Mouse (Mus musculus) megakaryocyte, adult 5-6 weeks (primary cell): ENCODE results near the gene Cd44. TPM values are rescaled to one million over a fixed set of nuclear protein-coding genes. Genes with fewer than 3 reads are reported as not detected.

Experiments
- ATAC-seq: 2 replicates; pipeline ENCODE4 v1.8.0; 2016; ENCODE audit warnings: mild to moderate bottlenecking, inconsistent platforms; ENCODE audit not compliant: poor library complexity, severe bottlenecking
- total RNA-seq, 2 experiments: library from RNA; stranded (forward) in 1 of 2; stranded (reverse) in 1 of 2; fragments of 153-499, 151-499 nt in 1 of 2; fragments of 221-1000, 200-1000 nt in 1 of 2; gene quantifications; 2 replicates each; pipeline versions ENCODE4 v1.2.3 to v1.2.4; 2015 to 2017

Gene Cd44
- total RNA-seq, 2 experiments from 2014 or later: 289 to 368 TPM

DNA sequence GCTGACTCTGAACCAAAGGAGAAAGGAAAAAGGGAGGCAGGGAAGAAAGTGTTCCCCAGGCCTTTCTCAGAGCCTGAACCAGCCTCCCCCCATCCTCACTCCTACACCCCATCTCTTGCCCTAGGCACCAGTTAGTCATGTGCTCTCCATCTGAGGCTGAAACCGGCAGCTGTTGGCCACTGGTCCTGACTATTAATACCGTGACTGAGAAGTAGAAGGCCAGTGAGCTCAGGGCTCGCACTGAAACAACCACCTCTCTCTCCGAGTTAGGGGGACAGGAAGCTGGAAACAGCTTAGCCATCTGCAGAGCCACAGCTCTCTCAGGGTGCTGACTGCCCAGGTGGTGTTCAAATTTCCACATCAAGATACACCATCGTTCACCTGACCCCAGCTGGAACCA lies 13.2 kb upstream of the Cd44 start:
- no peak for ATAC-seq

GRCm38 (mm10) chr2:102913833-102914545 lies 12.5 kb upstream of the Cd44 start:
- ATAC-seq: peak; percentile 88

- ATAC-seq: peak; percentile 27; the same call in 1 of the 2 replicates
These were observed 11.5 kb upstream of the Cd44 start for GRCm38 (mm10) chr2:102912951-102913350.

- ATAC-seq: no peak
These were observed 11.0 kb upstream of the Cd44 start for GRCm38 (mm10) chr2:102912469-102912868.

GRCm38 (mm10) chr2:102909403-102909802 lies 7.9 kb upstream of the Cd44 start:
- ATAC-seq: no peak

- ATAC-seq: no peak
These were observed 4.1 kb upstream of the Cd44 start for GRCm38 (mm10) chr2:102905604-102906003.

GRCm38 (mm10) chr2:102901828-102902223 lies 361 bp upstream of the Cd44 start:
- ATAC-seq: no peak

GRCm38 (mm10) chr2:102900230-102900721 lies 1.2 kb downstream of the Cd44 start:
- ATAC-seq: no peak

GRCm38 (mm10) chr2:102899238-102899637 lies 2.2 kb downstream of the Cd44 start:
- ATAC-seq: peak; percentile 36

DNA sequence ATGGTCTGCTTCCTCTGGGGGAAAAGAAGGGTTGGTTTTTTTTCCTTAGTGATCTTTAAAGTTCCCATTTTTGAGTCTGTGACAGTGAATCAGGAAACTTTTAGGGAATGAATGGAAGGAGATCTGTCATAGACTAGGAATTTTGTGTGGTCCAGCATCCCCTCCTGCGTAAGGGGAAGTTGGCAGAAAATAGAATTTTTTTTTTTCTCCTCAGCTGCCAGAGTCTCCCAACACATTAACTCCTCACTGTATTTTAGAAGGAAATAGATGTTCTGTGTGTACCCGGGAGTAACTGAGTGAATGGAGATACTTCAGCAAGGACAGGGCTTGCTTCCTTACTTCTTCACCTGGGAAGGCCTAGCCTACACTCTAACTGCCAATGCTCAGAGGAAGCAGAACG lies 2.9 kb downstream of the Cd44 start:
- ATAC-seq: no peak

DNA sequence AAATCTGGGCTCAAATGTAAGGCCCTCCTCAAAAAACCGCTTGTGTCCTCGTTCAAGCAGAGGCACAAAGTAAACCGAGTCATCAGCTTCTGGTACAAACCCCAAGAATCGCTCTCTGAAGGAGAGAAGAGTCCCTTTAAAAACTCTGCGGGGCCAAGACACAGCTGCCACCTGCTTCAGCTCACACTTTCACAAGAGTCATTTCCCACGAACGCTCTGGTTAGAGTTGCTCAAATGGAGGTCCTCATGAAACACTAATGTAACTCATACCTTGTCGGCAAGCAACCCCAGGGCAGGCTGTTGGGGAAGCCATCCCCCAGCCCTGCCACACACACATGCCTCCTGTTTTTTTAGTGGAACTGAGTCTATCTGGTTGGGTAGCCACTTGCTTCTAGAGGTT lies 5.3 kb downstream of the Cd44 start:
- ATAC-seq: no peak

GRCm38 (mm10) chr2:102895197-102895596 lies 6.3 kb downstream of the Cd44 start:
- ATAC-seq: no peak; the same call in 1 of the 2 replicates

- peak; percentile 66 for ATAC-seq
These were observed 6.7 kb downstream of the Cd44 start for GRCm38 (mm10) chr2:102894785-102895184.

GRCm38 (mm10) chr2:102888688-102889225 lies 12.7 kb downstream of the Cd44 start:
- ATAC-seq: no peak

DNA sequence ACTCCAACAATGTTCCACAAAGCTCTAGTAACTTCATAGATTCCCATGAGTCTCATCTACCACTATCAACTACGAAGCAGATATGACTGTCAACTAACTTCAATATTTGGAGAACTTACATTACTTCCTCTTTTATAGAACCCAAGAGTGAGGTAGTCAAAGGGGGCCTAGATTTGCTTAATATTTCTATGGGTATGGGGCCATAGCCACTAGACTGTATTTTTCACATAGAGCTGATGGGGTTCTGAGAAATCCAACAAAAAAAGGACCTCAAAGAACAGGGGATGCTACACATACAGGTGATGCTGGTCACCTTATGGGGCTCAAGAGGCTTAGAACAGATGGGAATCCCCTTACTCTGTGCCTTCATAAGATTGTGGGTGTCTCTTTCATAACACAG lies 14.3 kb downstream of the Cd44 start:
- peak; percentile 69 for ATAC-seq

DNA sequence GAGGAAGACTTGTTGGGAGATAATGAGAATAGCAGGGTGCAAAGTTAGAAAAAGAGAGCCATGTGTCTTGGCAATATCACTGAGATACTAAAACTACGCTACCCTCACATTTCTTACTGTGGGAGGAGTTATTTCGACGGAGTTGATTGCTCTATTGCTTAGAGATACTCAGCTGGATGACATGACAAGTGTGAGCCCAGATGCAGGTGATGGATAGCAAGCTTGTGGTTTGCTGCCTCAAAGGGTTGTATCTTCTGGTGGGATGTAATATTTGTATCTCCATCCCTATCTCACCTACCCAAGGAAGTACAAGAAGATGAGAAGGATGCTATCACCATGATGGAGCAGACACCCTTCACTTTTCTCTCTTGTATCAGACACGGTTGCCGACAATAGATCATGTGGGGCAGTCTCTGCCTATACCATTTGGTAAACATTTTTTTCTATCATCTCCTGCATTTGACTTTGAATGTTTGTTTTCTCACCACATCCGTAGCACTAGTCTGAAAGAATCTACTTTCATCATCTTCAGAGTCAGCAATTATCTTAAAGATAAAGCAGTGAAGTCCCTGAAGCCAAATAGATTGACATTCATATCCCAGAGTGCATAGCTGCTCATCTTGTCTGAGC lies 15.0 kb downstream of the Cd44 start:
- ATAC-seq: peak; percentile 18

GRCm38 (mm10) chr2:102882597-102883272 lies 18.7 kb downstream of the Cd44 start:
- no peak for ATAC-seq

DNA sequence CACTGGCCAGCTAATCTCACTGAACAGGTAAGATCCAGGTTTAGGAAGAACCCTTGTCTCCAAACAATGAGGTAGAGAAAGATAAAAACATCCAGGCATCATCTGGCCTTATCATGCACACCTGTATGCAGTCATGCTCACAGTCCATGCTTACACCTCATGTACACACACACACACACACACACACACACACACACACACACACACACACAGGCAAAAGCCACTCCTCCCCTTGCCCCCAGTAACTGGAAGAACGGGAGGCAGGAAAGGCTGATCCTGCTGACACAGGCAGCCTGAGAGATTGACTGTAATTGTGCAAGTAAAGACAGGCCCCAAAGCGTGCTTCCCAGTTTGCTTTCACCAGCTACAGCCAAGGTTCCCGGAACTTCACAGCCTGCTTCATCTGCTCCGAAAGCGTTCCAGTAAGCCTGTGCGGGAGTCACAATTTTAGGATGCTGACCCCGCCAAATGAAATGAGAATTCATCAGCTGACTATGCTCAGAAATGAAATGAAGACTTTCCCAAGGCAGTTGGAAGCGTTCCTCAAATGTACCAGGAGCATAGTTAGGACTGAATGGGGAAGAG lies 19.4 kb downstream of the Cd44 start:
- ATAC-seq: no peak

DNA sequence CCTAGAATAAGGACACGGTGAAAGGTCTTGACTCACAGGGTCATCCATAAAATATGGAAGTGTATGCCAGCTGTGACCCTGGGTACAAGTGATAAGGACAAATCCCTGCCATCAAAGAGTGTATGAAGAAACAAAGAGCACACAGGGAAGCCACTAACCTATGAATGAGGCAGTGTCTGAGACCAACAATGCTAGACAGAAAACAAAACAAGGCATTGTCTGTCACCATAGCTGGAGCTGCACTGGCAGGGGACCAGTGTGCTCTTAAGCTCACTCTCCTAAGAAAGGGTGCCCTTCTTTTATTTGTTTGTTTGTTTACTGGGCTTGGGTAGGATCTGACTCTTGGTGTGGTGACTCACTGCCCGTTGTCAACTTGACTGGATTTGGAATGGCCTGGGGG lies 23.0 kb downstream of the Cd44 start:
- ATAC-seq: no peak

DNA sequence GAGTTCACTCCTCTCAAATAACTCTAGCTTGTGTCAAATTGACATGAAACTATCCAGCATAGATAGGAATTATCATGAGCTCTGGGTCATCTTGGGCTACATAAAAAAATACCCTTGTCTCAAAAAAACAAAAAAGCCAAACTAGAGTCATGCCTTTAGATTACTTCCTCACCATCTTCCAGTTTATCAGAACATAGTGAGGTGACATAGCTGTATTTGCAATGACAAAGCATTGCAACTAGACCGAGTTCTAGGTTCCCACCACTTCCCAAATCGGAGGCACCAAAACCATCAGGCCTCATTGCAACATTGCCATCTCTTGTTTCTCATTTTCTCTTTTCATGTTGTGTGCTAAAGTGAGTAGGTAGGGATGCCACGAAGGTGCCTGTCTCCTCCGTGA lies 24.0 kb downstream of the Cd44 start:
- ATAC-seq: peak; percentile 85

DNA sequence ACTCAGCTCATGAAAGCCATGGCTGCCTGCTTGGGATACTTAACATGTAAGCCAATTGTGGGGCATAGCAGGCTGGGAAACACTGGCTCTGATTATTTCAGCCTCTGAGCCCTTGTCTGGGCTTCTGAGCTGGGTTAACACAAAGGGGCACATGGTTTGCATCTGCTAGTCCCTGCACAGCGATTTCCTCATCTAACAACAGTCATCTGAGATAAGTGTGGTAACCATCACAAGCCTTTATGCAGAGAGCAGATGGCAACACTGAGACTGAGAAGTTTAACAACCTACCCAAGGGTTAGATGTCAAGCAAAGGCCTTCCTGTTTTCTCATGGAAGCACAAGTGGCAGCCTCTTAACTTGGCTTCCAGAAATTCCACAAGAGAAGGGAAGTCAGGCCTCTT lies 25.3 kb downstream of the Cd44 start:
- peak; percentile 33 for ATAC-seq
